Mouse (Mus musculus): ENCODE measurements around the gene Duox2. TPM values are rescaled to one million over a fixed set of nuclear protein-coding genes. Genes with fewer than 3 reads are reported as not detected.

The Duox2 gene
- polyA plus RNA-seq, 1 experiment: not detected

GRCm38 (mm10) chr2:122266407-122267193, 31.6 kb downstream of the Duox2 start:
- WGBS: 83% methylated on average over 7 of the region's 7 CpGs
- Histone ChIP-seq H3K4me1 (ENCODE audit: control insufficient read depth, insufficient read depth, low read length) (no peaks in the 10 kb centered on the region), H3K27ac (ENCODE audit: control insufficient read depth, insufficient read depth, low read depth, low read length, poor library complexity) (no peak overlapping the region), H3K4me3 (replicated peaks; ENCODE audit: control insufficient read depth, low read depth, low read length) (no peak overlapping the region)
- TF ChIP-seq POLR2A (IDR thresholded peaks at IDR 0.05; ENCODE audit: borderline replicate concordance, control insufficient read depth, low read depth, low read length) (no peak), CTCF (IDR thresholded peaks at IDR 0.05; ENCODE audit: control insufficient read depth, insufficient read depth, low read length) (no peak)

- 87% methylated on average over 3 of the region's 3 CpGs for WGBS
- TF ChIP-seq POLR2A (IDR thresholded peaks at IDR 0.05; ENCODE audit: borderline replicate concordance, control insufficient read depth, low read depth, low read length): no peak
- TF ChIP-seq CTCF (IDR thresholded peaks at IDR 0.05; ENCODE audit: control insufficient read depth, insufficient read depth, low read length): no peak
- no peak overlapping the region for H3K27ac ChIP-seq (ENCODE audit: control insufficient read depth, insufficient read depth, low read depth, low read length, poor library complexity)
- H3K4me3 ChIP-seq (replicated peaks; ENCODE audit: control insufficient read depth, low read depth, low read length): no peak overlapping the region
- no peaks in the 10 kb centered on the region for H3K4me1 ChIP-seq (ENCODE audit: control insufficient read depth, insufficient read depth, low read length)
Observed at GRCm38 (mm10) chr2:122264690-122265089, 33.6 kb downstream of the Duox2 start.

DNA sequence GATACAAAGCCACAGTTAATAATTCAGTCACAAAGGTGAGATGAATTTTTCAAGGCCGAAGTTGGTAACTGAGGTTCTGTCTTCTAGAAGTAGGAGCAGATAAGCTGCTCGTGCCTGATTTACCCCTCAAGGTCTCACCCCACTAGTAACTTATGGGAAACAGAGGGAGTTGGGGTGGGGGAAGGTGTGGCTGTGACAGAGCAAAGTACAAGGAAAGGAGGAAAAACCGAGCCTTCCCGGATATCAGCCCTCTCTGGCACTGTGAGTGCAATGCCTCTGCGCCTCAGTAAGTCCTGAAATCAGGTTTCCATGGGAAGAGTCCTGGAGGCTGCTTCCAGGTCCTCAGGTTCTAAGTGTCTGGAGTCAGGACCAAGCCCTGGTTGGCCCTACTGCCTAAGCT, 37.5 kb downstream of the Duox2 start:
- Histone ChIP-seq H3K27ac (ENCODE audit: control insufficient read depth, insufficient read depth, low read depth, low read length, poor library complexity) (no peak overlapping the region), H3K4me1 (ENCODE audit: control insufficient read depth, insufficient read depth, low read length) (no peaks in the 10 kb centered on the region), H3K4me3 (replicated peaks; ENCODE audit: control insufficient read depth, low read depth, low read length) (no peak overlapping the region)
- TF ChIP-seq CTCF (IDR thresholded peaks at IDR 0.05; ENCODE audit: control insufficient read depth, insufficient read depth, low read length) (no peak), POLR2A (IDR thresholded peaks at IDR 0.05; ENCODE audit: borderline replicate concordance, control insufficient read depth, low read depth, low read length) (no peak)
- 90% methylated on average over 5 of the region's 5 CpGs for WGBS

DNA sequence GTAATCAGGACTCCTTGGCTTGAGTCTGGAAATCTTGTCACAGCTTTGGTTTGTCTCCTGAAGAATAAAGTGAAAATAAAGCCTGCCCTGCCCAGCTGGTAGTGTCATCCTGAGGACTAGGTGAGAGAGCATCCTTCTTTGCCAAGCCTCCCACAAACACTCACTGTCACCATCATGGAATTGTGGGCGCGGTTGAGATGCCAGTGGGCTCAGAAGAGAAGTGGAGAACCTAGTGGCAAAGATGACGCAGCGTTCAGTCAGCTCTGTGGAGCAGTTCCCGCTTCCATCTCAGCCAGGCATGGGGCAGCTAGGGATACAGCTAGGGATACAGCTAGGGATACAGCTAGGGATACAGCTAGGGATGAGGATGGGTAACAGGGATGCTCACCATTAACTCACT, 42.3 kb downstream of the Duox2 start:
- TF ChIP-seq POLR2A (IDR thresholded peaks at IDR 0.05; ENCODE audit: borderline replicate concordance, control insufficient read depth, low read depth, low read length) (no peak), CTCF (IDR thresholded peaks at IDR 0.05; ENCODE audit: control insufficient read depth, insufficient read depth, low read length) (no peak)
- H3K4me1 ChIP-seq (ENCODE audit: control insufficient read depth, insufficient read depth, low read length): no peaks in the 10 kb centered on the region
- H3K4me3 ChIP-seq (replicated peaks; ENCODE audit: control insufficient read depth, low read depth, low read length): no peak overlapping the region
- H3K27ac ChIP-seq (ENCODE audit: control insufficient read depth, insufficient read depth, low read depth, low read length, poor library complexity): no peak overlapping the region
- 93% methylated on average over 5 of the region's 5 CpGs for WGBS

GRCm38 (mm10) chr2:122247786-122248185, 50.5 kb downstream of the Duox2 start:
- no peak overlapping the region for H3K27ac ChIP-seq (ENCODE audit: control insufficient read depth, insufficient read depth, low read depth, low read length, poor library complexity)
- TF ChIP-seq POLR2A (IDR thresholded peaks at IDR 0.05; ENCODE audit: borderline replicate concordance, control insufficient read depth, low read depth, low read length) (no peak), CTCF (IDR thresholded peaks at IDR 0.05; ENCODE audit: control insufficient read depth, insufficient read depth, low read length) (no peak)
- no peak overlapping the region for H3K4me3 ChIP-seq (replicated peaks; ENCODE audit: control insufficient read depth, low read depth, low read length)
- no peaks in the 10 kb centered on the region; the same call in 1 of the 2 replicates for H3K4me1 ChIP-seq (ENCODE audit: control insufficient read depth, insufficient read depth, low read length)
- WGBS: 73% methylated on average over 10 of the region's 10 CpGs

- no peak overlapping the region for H3K27ac ChIP-seq (ENCODE audit: control insufficient read depth, insufficient read depth, low read depth, low read length, poor library complexity)
- no peaks in the 10 kb centered on the region; the same call in 1 of the 2 replicates for H3K4me1 ChIP-seq (ENCODE audit: control insufficient read depth, insufficient read depth, low read length)
- 8% methylated on average over 3 of the region's 3 CpGs for WGBS
- no peak overlapping the region for H3K4me3 ChIP-seq (replicated peaks; ENCODE audit: control insufficient read depth, low read depth, low read length)
- TF ChIP-seq CTCF (IDR thresholded peaks at IDR 0.05; ENCODE audit: control insufficient read depth, insufficient read depth, low read length): peak; percentile 93
- no peak for TF ChIP-seq POLR2A (IDR thresholded peaks at IDR 0.05; ENCODE audit: borderline replicate concordance, control insufficient read depth, low read depth, low read length)
Observed at GRCm38 (mm10) chr2:122243671-122244131, 54.5 kb downstream of the Duox2 start.

- 43% methylated on average over 6 of the region's 6 CpGs for WGBS
- Histone ChIP-seq H3K4me3 (replicated peaks; ENCODE audit: control insufficient read depth, low read depth, low read length) (no peak overlapping the region), H3K4me1 (ENCODE audit: control insufficient read depth, insufficient read depth, low read length) (no peaks in the 10 kb centered on the region; the same call in 1 of the 2 replicates), H3K27ac (ENCODE audit: control insufficient read depth, insufficient read depth, low read depth, low read length, poor library complexity) (no peak overlapping the region)
- TF ChIP-seq CTCF (IDR thresholded peaks at IDR 0.05; ENCODE audit: control insufficient read depth, insufficient read depth, low read length) (no peak), POLR2A (IDR thresholded peaks at IDR 0.05; ENCODE audit: borderline replicate concordance, control insufficient read depth, low read depth, low read length) (no peak)
Observed at GRCm38 (mm10) chr2:122241935-122242334, 56.3 kb downstream of the Duox2 start.

GRCm38 (mm10) chr2:122241226-122241625, 57.0 kb downstream of the Duox2 start:
- Histone ChIP-seq H3K27ac (ENCODE audit: control insufficient read depth, insufficient read depth, low read depth, low read length, poor library complexity) (no peak overlapping the region), H3K4me3 (replicated peaks; ENCODE audit: control insufficient read depth, low read depth, low read length) (no peak overlapping the region), H3K4me1 (ENCODE audit: control insufficient read depth, insufficient read depth, low read length) (no peaks in the 10 kb centered on the region; the same call in 1 of the 2 replicates)
- WGBS: 82% methylated on average over 4 of the region's 4 CpGs
- TF ChIP-seq CTCF (IDR thresholded peaks at IDR 0.05; ENCODE audit: control insufficient read depth, insufficient read depth, low read length) (no peak), POLR2A (IDR thresholded peaks at IDR 0.05; ENCODE audit: borderline replicate concordance, control insufficient read depth, low read depth, low read length) (no peak)
